Mouse (Mus musculus): ENCODE data around the gene Cx3cr1.

Gene Cx3cr1

DNA sequence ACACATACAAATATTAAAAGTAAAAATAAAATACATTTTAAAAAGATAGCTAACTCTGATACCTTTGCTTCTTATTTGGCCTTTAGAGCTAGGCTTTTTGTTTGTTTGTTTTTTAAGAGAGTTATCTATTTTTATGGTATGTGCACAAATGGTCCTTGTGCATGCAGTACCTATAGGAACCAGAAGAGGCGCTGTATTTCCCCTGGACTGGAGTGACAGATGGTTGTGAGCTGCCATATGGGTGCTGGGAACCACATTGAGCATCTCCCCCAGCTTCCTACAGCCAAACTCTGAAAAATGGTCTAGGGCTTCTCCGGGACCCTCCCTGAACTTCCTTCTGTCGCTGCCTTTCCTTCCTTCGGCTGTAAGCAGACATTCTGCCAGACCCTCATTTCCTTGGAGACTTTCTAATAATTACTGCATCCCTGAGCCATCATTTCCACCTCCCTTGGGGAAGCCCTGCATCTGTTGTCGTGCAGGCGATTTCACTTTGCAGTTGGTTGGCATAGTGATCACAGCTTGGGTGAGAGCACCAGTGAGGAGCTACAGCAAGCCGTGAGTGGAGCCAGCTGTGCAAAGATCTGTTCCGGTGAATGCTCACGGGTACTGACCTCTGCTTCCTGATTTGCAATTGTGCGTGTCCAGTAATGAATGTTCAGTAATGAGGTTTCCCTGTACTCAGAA lies 217.2 kb downstream of the Cx3cr1 start:
- peak; percentile 52 to 67 for DNase-seq

Data from kidney, postnatal 4 days (tissue).